Mouse (Mus musculus) monocyte, adult 5-6 weeks (primary cell): ENCODE measurements around the gene Thsd1. TPM values are rescaled to one million over a fixed set of nuclear protein-coding genes. Genes with fewer than 3 reads are reported as not detected.

Source experiments
- ATAC-seq: fragments of 153-309, 156-312 bp; replicated peaks from 2 replicates; pipeline ENCODE4 v1.8.0; 2017; ENCODE audit warnings: mild to moderate bottlenecking; ENCODE audit not compliant: low TSS enrichment, insufficient number of reproducible peaks, severe bottlenecking, poor library complexity, low FRiP score
- total RNA-seq: library from RNA; stranded (forward); fragments of 200-1000, 200-491, 200-594 nt; gene quantifications from 3 replicates; pipeline ENCODE4 v1.2.3, GENCODE M21; 2017

Gene Thsd1
- 0.43 to 1.4 TPM in 2 of 3 replicates, not detected in the other for total RNA-seq

GRCm38 (mm10) chr8:22227061-22227877, at the start of gene Thsd1:
TSS of gene Thsd1 (plus strand) at chr8:22227313.
- ATAC-seq, result no peak; the same call in 1 of the 2 replicates

GRCm38 (mm10) chr8:22184884-22185283, 42.2 kb upstream of the Thsd1 start:
- no peak for ATAC-seq

DNA sequence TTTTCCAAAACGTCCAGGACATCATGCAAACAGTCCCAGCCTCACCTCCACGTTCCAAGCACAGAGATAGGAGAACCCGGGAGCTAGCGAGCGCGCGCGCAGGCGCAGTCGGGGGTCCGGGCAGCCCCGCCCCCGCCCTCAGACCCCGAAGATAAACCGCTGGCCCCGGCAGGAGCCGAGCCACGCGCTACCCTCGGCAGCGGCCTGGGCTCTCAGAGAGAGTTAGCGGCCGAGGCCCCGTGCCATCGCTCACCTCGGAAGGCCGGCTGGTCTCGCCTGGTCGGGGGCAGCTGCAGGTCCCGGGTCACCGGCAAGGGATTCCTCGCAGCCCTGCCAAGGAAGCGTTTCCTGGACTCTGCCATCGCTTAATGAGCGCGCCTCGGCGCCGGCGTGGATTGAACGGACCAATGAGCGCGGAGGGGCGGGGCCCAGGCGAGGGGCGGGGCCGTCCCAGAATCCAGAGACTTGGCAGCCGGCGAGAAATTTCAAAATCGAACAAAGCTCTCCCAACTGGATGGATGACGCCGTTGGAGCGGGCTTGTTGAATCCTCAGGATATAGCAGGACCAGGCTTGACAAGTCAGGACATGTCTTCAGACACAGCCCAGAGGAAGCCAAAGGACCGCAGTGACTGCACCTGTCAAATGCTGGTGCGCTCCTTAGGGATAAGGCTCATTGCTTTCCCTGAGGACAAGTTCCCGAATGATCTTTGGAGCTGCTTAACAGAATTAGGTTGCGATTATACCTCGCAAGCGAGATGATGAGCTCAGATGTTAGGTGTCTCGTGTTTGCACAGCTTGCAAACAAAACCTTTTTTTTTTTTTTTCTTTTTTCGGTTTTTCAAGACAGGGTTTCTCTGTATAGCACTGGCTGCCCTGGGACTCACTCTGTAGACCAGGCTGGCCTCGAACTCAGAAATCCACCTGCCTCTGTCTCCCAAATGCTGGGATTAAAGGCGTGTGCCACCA, 41.4 kb upstream of the Thsd1 start, which contains the start of gene Ckap2:
Ckap2 (minus strand) TSS at position 389 of the 967 bp plus-strand sequence.
- peak; percentile 89 for ATAC-seq

DNA sequence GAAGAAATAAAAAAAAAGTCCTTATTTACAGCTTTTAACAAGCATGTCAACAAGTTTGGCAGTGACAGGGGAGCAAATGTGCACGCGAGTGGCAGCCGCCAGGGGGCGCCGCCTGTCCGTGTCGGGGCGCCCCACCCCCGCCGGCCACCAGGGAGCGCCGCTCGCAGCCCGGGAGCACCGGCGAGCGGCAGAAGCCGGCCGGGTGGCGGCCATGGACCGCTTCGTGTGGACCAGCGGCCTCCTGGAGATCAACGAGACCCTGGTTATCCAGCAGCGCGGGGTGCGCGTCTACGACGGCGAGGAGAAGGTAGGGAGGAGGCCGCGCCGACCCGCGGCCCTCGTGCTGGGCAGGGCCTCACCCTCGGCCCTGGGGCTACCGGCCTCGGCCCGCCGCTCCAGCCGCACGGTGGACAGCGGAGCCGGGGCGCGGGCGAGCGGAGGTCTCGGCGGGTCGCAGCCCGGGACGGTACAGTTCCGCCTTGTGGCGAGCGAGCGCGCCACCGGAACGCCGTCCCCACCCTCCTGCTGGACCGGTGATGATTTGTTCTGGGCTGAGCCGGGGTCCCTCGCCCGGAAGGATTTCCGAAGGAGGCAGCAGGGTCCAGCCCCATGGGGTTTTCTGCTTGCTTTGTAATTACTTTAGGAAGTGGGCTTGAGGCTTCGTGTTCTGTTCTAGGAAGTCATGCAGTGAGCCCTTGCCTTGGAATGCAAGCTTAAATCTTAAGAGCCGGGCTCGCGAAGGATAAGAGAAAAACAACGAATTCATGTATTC, 34.3 kb upstream of the Thsd1 start, which contains the start of gene Vps36:
Vps36 (plus strand) TSS at position 150 of the 772 bp plus-strand sequence.
- peak; percentile 76 for ATAC-seq

DNA sequence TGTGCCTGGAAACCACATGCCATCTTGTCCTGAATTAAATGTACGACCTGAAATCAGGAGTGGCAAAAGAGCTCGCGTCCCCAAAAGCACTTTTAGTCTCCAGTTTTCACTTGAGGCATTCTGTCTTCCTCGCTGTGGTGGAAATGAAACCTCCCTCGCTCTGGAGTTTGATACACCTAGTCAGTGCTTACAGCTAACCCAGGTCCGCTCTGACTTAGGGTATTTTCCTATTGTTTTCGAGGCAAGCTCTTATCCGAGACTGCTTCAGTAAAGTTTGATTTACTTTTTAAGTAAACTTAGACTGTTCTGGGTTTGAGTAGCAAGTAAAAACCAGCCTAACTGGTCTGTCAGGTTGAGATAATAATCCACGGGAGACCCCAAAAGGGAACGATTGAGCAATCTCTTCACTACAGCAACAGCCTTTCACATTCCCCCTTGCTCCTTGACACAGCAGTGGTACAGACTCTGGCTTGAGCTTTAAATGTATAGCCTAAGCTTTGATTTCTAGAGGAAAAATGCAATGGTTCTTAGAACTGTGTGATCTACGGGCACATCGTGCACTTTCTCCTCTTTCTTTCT, 33.6 kb upstream of the Thsd1 start:
- ATAC-seq, result no peak

GRCm38 (mm10) chr8:22197914-22198313, 29.2 kb upstream of the Thsd1 start:
- no peak for ATAC-seq

- no peak for ATAC-seq
Observed at GRCm38 (mm10) chr8:22199481-22199880, 27.6 kb upstream of the Thsd1 start.

- ATAC-seq, result no peak
Observed at GRCm38 (mm10) chr8:22207535-22207934, 19.6 kb upstream of the Thsd1 start.

GRCm38 (mm10) chr8:22209012-22209411, 18.1 kb upstream of the Thsd1 start:
- no peak for ATAC-seq

GRCm38 (mm10) chr8:22214826-22215225, 12.3 kb upstream of the Thsd1 start:
- no peak for ATAC-seq

DNA sequence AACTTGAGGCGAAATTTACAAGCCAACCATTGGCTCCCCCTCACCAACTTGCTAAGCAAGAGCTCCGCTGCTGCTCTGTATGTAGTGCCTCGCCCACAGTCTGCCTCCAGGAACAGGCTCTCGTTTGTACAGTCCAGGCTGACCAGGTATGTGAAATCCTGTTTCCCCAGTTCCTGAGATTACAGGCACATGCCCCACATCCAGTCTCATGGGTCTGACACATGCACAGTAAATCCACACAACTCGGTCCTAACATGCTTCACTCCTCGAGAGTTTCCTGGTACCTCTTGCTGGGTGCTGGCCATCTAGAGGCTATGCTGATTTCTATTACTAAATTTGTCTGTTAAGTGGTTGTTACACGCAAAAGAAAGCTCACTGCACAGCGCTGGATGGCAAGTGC, 752 bp upstream of the Thsd1 start:
- ATAC-seq, result no peak

- ATAC-seq, result no peak; the same call in 1 of the 2 replicates
Observed at GRCm38 (mm10) chr8:22228621-22229020, 1.5 kb downstream of the Thsd1 start.

DNA sequence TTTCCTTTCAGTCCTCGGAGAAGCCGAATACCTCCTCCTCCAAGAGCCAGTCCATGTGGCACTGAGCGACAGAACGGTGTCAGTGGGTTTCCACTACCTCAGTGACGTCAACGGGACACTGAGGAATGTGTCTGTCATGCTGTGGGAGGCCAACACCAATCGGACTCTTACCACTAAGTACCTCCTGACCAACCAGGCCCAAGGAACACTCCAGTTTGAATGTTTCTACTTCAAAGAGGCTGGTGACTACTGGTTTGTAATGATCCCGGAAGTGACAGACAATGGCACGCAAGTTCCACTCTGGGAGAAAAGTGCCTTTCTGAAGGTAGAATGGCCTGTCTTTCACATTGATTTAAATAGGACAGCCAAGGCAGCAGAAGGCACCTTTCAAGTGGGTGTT, 15.9 kb downstream of the Thsd1 start:
- ATAC-seq, result no peak

GRCm38 (mm10) chr8:22245663-22246062, 18.6 kb downstream of the Thsd1 start:
- ATAC-seq, result no peak

DNA sequence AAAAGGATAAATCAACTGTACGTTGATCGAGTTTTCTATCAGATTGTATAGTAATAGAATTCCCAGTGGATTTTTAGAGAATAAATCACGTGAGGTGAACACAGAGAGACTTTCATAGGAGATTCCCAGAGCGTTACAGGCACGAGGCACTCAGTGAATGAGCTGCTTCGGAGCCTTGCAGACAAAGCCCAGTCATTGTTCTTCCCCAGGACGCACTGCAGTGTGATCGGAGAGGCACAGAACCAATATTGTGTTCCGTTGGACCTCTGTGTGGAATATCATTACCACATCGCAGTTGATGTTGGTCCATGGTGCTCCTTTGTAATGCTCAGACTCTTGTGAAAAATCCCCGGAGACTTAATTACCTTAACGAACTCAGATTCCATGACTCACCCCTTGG, 20.8 kb downstream of the Thsd1 start:
- ATAC-seq, result no peak

GRCm38 (mm10) chr8:22249080-22249479, 22.0 kb downstream of the Thsd1 start:
- ATAC-seq, result no peak

DNA sequence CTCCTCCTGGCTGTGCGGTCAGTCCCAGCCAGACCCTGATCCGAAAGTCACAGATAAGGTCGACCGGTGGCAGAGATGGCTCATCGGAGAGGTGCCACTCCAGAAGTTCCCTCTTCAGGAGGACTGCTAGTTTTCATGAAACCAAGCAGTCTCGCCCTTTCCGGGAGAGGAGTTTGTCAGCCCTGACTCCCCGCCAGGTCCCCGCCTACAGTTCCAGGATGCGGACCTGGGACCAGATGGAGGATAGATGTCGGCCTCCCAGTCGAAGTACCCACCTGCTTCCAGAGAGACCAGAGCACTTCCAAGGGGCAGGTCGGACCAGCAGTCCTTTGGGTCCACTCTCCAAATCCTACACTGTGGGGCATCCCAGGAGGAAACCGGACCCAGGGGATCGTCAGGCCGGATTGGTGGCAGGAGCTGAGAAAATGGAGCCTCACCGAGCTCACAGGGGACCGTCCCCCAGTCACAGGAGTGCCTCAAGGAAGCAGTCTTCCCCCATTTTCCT, 31.9 kb downstream of the Thsd1 start:
- no peak for ATAC-seq

DNA sequence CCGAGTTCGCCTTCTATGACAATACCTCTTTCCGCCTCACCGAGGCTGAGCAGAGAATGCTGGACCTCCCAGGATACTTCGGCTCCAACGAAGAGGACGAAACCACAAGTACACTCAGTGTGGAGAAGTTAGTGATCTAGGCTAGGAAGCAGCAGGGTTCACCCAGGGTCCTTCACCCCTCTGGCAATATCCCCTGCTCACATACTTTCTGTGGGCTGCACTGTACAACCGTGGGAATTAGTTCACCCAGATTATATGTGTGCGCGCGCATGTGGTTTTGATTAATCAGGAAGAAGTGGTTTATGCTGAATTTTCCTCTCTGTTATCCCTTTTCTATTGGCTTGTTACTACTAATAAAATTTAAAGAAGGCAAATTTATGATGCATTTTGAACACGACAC, 32.4 kb downstream of the Thsd1 start:
- ATAC-seq, result no peak
